Mouse (Mus musculus) cerebellum, postnatal 10 days (tissue): ENCODE measurements around the gene Oas1g.
"Not testable (repeated sequence)": the region's sequence is repeated elsewhere in the genome, so short reads cannot be mapped to it uniquely, and the experiment has no call there.

Experiments used
- DNase-seq, 2 experiments: peaks; one replicate each; pipeline ENCODE4 v3.0.0; 2021; ENCODE audit warnings: mixed read lengths in 2 of 2

The Oas1g gene

GRCm38 (mm10) chr5:120887413-120887812, at the start of gene Oas1g:
Oas1g (minus strand) TSS chr5:120887613.
- not testable (repeated sequence) for DNase-seq

GRCm38 (mm10) chr5:120933966-120934365, 46.6 kb upstream of the Oas1g start:
- DNase-seq: no peak

GRCm38 (mm10) chr5:120927036-120927435, 39.6 kb upstream of the Oas1g start:
- peak; percentile 52 to 56 for DNase-seq

GRCm38 (mm10) chr5:120926311-120926710, 38.9 kb upstream of the Oas1g start:
- DNase-seq: not testable (repeated sequence)

GRCm38 (mm10) chr5:120924520-120924919, 37.1 kb upstream of the Oas1g start:
- DNase-seq: not testable (repeated sequence)

- no peak for DNase-seq
Measured at GRCm38 (mm10) chr5:120923969-120924368, 36.6 kb upstream of the Oas1g start.

GRCm38 (mm10) chr5:120920296-120920695, 32.9 kb upstream of the Oas1g start:
- no peak for DNase-seq

GRCm38 (mm10) chr5:120919156-120919935, 31.9 kb upstream of the Oas1g start:
- not testable (repeated sequence) for DNase-seq

GRCm38 (mm10) chr5:120914204-120914603, 26.8 kb upstream of the Oas1g start, which contains the start of gene Oas1d:
Oas1d (plus strand) TSS chr5:120914536.
- not testable (repeated sequence) for DNase-seq

GRCm38 (mm10) chr5:120908196-120908920, 20.9 kb upstream of the Oas1g start:
- DNase-seq: no peak

GRCm38 (mm10) chr5:120906791-120907733, 19.6 kb upstream of the Oas1g start, which contains the start of gene Oas1a:
Oas1a (minus strand) TSS chr5:120907521.
- not testable (repeated sequence) for DNase-seq

- DNase-seq: no peak
Measured at GRCm38 (mm10) chr5:120902056-120902455, 14.6 kb upstream of the Oas1g start.

GRCm38 (mm10) chr5:120900666-120901065, 13.3 kb upstream of the Oas1g start:
- DNase-seq: no peak

GRCm38 (mm10) chr5:120898726-120899125, 11.3 kb upstream of the Oas1g start:
- DNase-seq: no peak

- DNase-seq: no peak
Measured at GRCm38 (mm10) chr5:120898307-120898706, 10.9 kb upstream of the Oas1g start.

GRCm38 (mm10) chr5:120895231-120895900, 8.0 kb upstream of the Oas1g start:
- DNase-seq: no peak

- DNase-seq: not testable (repeated sequence)
Measured at GRCm38 (mm10) chr5:120894692-120895091, 7.3 kb upstream of the Oas1g start.

GRCm38 (mm10) chr5:120893866-120894265, 6.5 kb upstream of the Oas1g start:
- not testable (repeated sequence) for DNase-seq

GRCm38 (mm10) chr5:120892243-120892660, 4.8 kb upstream of the Oas1g start:
- no peak for DNase-seq

- DNase-seq: not testable (repeated sequence)
Measured at GRCm38 (mm10) chr5:120891566-120892242, 4.3 kb upstream of the Oas1g start.

GRCm38 (mm10) chr5:120890991-120891390, 3.6 kb upstream of the Oas1g start:
- no peak for DNase-seq
